Mouse (Mus musculus): ENCODE measurements around the gene Gm20388.
A peak's percentile ranks its signal among the peaks of the same experiment; 100 is the strongest.

The Gm20388 gene

DNA sequence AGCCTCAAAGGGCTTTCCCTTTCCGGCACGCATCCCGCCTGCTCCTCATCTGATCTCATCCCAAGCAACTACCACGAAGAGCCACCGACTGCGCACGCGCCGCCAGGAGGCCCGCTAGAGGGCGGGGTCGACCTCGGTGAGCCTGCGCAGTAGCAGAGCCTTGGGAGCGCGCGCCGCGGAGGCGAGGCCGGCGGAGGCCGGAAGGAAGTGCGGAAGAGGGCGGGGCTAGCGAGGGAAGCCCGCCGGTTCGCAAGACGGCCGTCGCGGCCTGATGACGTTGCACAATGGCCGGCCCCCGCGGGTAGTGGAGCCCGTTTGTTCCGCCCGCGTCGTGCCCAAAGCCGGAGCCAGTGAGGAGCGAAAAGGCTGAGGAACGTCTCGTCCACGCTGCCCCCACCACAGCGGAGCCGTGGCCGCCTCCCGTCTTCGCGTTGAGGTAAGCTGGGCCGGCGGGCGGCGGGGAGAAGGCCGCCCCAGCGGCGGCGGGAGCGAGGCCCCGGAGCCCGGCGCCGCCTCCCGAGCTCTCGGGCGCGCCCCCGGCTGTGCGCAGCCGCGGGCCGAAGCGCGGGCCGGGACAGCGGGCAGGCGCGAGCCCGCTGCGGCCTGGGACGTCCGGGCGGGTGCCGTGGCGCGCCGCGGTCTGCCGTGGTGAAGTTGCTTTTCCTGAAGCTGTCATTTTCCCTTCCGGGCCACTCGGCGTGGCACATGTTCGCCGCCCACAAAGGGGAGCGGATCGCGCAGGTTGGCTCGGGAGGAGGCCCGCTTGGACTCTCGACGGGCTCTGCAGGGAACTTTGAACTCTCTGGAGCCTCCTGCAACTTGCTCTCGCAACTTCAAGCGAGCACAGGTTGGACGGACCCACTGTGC lies 2466.0 kb downstream of the Gm20388 start, which contains the start of gene Zc3h18:
Zc3h18 (plus strand) TSS at position 245 of the 867 bp plus-strand sequence.
- DNase-seq (ENCODE audit: low read depth, low spot score): peak; percentile 99

DNA sequence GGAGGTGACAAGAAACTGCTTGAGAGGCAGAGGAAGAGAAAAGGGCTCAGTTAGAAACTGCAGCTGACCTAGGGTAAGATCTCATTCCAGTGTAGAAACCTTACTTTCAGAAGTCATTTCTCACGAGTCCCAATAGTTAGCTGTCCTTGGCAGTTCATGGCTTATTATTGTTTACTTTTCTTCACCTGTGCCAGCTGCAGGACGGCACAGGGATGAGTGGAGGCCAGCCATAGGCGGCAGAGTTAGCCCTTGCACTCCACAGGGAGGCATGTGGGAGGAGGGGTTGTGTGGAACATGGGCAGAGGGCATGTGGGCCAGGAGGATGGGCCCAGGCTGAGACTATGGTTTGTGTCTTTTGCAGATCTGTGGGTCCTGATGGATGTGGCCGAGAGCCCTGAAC lies 2472.4 kb downstream of the Gm20388 start:
- no peak for DNase-seq (ENCODE audit: low read depth, low spot score)

GRCm38 (mm10) chr8:122389357-122389756 lies 2478.7 kb downstream of the Gm20388 start:
- DNase-seq (ENCODE audit: low read depth, low spot score): no peak

GRCm38 (mm10) chr8:122390758-122391157 lies 2480.1 kb downstream of the Gm20388 start:
- DNase-seq (ENCODE audit: low read depth, low spot score): no peak

DNA sequence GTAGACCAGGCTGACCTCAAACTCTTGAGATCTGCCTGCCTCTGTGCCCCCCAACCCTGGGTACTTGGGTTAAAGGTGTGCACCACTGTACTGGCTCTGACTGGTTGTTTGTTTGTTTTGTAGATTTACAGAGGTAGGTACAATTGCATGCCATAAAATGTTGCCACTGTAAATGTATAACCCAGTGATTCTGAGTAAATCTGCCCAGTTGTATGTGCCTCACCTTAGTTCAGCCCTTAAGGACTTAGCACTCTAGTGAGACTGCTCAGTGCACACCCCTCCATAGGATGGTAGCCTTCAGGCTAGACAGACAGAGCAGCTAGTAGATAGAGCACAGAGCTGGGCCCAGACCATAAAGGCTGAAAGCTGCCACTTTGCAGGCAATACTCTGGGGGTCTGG lies 2483.1 kb downstream of the Gm20388 start:
- no peak for DNase-seq (ENCODE audit: low read depth, low spot score)

DNA sequence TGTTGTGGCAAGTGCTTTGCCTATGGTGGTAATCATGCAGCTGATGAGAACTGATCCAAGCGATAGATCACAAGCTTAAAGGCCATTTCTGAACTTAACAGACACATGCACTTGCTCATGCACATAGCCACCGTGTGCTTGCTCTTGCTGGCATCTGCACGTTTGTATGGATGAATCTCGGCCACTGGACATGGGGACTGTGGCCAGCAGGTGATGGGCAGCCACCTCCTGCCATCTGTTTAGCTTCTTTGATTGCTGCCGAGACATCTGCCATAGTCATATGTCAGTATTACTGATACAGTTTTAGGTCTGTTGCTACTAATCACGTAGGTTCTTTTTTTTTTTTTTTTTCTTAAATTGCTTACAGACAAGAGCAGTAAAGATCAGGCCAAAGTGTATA lies 2484.7 kb downstream of the Gm20388 start:
- no peak for DNase-seq (ENCODE audit: low read depth, low spot score)

DNA sequence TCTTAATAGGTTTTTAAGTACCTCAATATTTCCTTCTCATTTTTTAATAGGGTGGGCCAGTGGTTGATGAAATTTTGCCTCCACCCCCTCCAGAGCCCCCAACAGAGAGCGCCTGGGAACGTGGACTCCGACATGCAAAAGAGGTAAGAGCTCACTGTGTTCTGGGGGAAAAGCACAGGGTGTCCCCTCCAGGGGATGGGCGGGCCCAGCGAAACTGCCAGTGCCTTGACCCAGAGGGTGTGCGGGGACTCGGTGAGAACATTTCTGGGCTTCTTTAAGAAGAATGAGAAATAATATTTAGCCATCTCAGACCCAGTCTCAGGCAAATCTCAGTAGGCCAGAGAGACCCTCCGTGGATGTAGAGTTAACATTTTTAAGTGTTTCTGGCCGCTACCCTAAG lies 2487.5 kb downstream of the Gm20388 start:
- DNase-seq (ENCODE audit: low read depth, low spot score): no peak

DNA sequence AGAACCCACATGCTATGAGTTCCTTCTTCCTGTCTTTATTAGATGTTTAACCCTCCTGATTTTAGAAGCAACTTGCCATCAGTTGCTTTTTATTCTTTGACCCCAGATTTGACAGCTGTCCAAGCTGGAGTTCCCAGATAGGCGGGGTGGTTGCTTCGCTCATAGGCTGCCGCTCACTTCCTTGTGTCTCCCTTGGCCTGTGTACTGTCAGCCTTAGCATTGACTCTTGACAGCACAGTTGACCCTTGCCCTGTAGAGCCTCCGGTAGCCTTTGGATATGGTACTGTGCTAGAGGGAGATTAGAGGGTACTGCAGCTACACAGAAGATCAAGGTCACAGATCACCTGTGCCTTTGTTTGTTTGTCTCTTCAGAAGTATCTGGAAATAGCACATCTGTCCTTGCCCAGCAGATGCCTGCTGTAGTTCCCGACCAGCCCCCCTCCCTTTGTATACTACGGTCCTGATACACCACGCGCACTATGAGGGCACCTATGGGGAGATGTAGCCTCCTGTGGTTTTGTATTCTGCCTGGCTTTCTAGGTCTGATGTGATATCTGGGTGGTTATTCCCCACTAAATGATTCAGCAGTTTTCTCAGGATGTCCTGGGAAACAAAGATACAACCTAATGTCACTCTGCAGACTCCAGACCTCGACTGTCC lies 2494.6 kb downstream of the Gm20388 start:
- DNase-seq (ENCODE audit: low read depth, low spot score): no peak

DNA sequence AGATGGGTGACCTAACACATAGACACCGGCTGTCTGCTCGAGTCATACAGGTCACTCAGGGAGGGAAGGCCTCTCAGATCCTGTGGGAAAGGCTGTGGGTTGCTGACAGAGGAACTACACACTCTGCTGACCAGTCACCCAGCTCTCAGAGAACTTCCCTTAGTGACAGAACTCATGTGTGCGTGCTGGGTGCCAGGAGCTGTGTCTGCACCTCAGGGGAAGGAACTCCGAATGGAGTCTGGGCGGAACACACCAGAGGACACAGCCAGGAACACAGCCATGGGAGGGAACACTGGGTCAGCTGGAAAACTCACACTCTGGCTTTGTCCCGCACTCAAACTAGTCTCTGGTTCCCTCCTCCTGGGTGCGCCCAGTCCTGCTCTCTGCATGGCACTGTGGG lies 2497.0 kb downstream of the Gm20388 start:
- DNase-seq (ENCODE audit: low read depth, low spot score): no peak

DNA sequence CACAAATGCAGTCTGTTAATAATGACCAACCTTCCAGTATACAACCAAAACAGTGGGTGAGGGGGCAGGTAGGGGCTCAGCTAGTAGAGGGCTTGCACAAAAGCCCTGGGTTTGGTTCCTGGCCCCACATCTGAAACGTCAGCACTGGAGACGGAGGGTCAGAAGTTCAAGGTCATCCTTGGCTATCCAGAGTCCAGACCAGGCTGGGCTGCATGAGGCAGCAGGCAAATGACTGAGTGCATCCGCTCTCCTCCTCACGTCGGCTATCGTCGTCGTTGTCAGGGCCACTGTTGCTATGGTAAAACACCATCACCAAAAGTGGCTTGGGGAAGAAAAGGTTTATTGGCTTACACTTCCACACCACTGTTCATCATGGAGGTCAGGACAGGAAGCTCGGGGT lies 2503.7 kb downstream of the Gm20388 start:
- DNase-seq (ENCODE audit: low read depth, low spot score): no peak

GRCm38 (mm10) chr8:122415554-122415953 lies 2504.9 kb downstream of the Gm20388 start:
- no peak for DNase-seq (ENCODE audit: low read depth, low spot score)

GRCm38 (mm10) chr8:122419881-122420555 lies 2509.4 kb downstream of the Gm20388 start:
- DNase-seq (ENCODE audit: low read depth, low spot score): no peak

DNA sequence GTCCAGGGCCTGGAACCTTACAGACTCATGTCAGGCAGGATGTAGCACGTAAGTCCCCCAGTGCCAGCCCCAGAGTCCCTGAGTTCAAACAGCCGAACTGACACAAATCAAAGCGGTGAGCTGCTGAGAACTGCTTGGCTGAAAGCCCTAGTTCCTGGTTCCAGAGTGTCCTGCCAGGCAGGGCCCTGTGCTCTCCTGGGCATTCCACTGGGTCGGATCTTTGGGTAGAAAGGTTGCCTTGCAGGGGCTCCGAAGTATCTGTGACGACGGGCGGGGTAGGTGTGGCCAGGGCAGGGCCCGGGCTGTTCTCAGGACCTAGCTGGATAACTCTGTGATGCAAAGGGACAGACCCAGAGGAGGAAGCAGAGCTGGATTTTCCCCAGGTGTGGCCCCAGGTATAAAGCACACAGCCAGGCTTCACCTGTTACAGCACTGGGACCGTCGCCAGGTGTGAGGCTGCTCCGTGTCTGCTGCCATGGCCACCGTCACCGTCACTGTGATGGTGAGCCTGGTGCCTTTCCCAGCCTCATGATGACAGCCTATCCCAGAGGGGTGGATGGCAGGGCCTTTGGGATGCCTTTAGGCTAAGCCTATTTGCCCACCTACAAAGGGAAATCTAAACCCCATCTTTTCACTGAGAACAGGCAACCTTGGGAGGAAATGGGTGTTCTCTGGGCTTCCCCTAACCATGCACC lies 2510.9 kb downstream of the Gm20388 start, which contains the start of gene Il17c:
Il17c (plus strand) TSS at position 645 of the 695 bp plus-strand sequence.
- no peak for DNase-seq (ENCODE audit: low read depth, low spot score)

DNA sequence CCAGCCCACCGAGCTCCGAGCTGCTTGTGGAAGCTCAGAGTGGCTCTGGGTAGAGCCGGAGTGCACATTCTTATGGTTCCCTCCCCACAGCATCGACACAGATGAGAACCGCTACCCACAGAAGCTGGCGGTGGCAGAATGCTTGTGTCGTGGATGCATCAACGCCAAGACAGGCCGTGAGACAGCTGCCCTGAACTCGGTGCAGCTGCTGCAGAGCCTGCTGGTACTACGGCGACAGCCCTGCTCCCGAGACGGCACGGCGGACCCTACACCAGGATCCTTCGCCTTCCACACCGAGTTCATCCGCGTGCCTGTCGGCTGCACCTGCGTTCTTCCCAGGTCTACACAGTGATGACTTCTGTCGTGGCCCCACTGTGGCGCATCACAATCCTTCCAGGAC lies 2512.6 kb downstream of the Gm20388 start:
- no peak for DNase-seq (ENCODE audit: low read depth, low spot score)

- no peak for DNase-seq (ENCODE audit: low read depth, low spot score)
Measured at GRCm38 (mm10) chr8:122423659-122424058, 2513.0 kb downstream of the Gm20388 start.

- DNase-seq (ENCODE audit: low read depth, low spot score): no peak
Measured at GRCm38 (mm10) chr8:122426145-122426544, 2515.5 kb downstream of the Gm20388 start.

- no peak for DNase-seq (ENCODE audit: low read depth, low spot score)
Measured at GRCm38 (mm10) chr8:122427607-122428006, 2517.0 kb downstream of the Gm20388 start.

GRCm38 (mm10) chr8:122428163-122428562 lies 2517.5 kb downstream of the Gm20388 start:
- no peak for DNase-seq (ENCODE audit: low read depth, low spot score)

GRCm38 (mm10) chr8:122430058-122430636 lies 2519.5 kb downstream of the Gm20388 start:
- DNase-seq (ENCODE audit: low read depth, low spot score): peak; percentile 32

GRCm38 (mm10) chr8:122430646-122431045 lies 2520.0 kb downstream of the Gm20388 start:
- no peak for DNase-seq (ENCODE audit: low read depth, low spot score)

All from CD4-positive helper T cell, adult 2 months (primary cell).